Mouse (Mus musculus): ENCODE data around the gene Mmp3. TPM values are rescaled to one million over a fixed set of nuclear protein-coding genes. Genes with fewer than 3 reads are reported as not detected.

Gene Mmp3
- 0.76 TPM for polyA plus RNA-seq (2014; fragmentation: Illumina TruSeq; extraction: RNeasy Lipid Tissue Mini Kit (QIAGEN cat#74804); ENCODE audit: low read depth, low replicate concordance)

DNA sequence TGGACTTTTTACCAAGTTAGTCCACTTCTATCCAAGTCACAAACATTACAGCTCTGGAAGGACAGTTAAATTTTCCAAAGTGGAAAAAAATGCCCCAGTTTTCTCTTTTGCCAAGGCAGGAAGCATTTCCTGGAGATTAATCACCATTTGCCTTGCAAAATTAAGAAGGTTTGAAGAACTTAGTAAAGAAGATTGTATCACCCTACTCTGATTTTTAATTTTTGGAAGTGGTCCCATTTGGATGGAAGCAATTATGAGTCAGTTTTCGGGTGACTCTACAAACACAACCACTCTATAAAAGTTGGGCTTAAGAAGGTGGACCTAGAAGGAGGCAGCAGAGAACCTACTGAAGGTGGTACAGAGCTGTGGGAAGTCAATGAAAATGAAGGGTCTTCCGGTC lies at the start of gene Mmp3:
Mmp3 (plus strand) TSS at position 301 of the 400 bp plus-strand sequence.

GRCm38 (mm10) chr9:7502051-7502450 lies 56.4 kb downstream of the Mmp3 start, which contains the start of gene Mmp10:
TSS of gene Mmp10 (plus strand) at chr9:7502352.

Other genes starting within 250 kb of the Mmp3 start
- 3.6 TPM for gene Mmp13, start 173.3 kb upstream of the Mmp3 start, polyA plus RNA-seq (2014; fragmentation: Illumina TruSeq; extraction: RNeasy Lipid Tissue Mini Kit (QIAGEN cat#74804); ENCODE audit: low read depth, low replicate concordance)
- 25.7 TPM for gene Mmp12, start 101.4 kb upstream of the Mmp3 start, polyA plus RNA-seq (2014; fragmentation: Illumina TruSeq; extraction: RNeasy Lipid Tissue Mini Kit (QIAGEN cat#74804); ENCODE audit: low read depth, low replicate concordance)
- not detected for gene Mmp1b, start 57.8 kb upstream of the Mmp3 start, polyA plus RNA-seq (2014; fragmentation: Illumina TruSeq; extraction: RNeasy Lipid Tissue Mini Kit (QIAGEN cat#74804); ENCODE audit: low read depth, low replicate concordance)
- not detected for gene Mmp10, start 56.5 kb downstream of the Mmp3 start, polyA plus RNA-seq (2014; fragmentation: Illumina TruSeq; extraction: RNeasy Lipid Tissue Mini Kit (QIAGEN cat#74804); ENCODE audit: low read depth, low replicate concordance)
- not detected for gene Mmp8, start 112.6 kb downstream of the Mmp3 start, polyA plus RNA-seq (2014; fragmentation: Illumina TruSeq; extraction: RNeasy Lipid Tissue Mini Kit (QIAGEN cat#74804); ENCODE audit: low read depth, low replicate concordance)
- gene Mmp27, start 125.6 kb downstream of the Mmp3 start, polyA plus RNA-seq (2014; fragmentation: Illumina TruSeq; extraction: RNeasy Lipid Tissue Mini Kit (QIAGEN cat#74804); ENCODE audit: low read depth, low replicate concordance): 1.3 TPM
- gene Mmp20, start 182.4 kb downstream of the Mmp3 start, polyA plus RNA-seq (2014; fragmentation: Illumina TruSeq; extraction: RNeasy Lipid Tissue Mini Kit (QIAGEN cat#74804); ENCODE audit: low read depth, low replicate concordance): not detected
- gene Mmp7, start 246.3 kb downstream of the Mmp3 start, polyA plus RNA-seq (2014; fragmentation: Illumina TruSeq; extraction: RNeasy Lipid Tissue Mini Kit (QIAGEN cat#74804); ENCODE audit: low read depth, low replicate concordance): not detected

All from adrenal gland, adult 10 weeks (tissue).